Mouse (Mus musculus): ENCODE results near the gene Pkp3.
"Not testable (repeated sequence)": the region's sequence is repeated elsewhere in the genome, so short reads cannot be mapped to it uniquely, and the experiment has no call there.

Pkp3 gene

GRCm38 (mm10) chr7:141077841-141078240 lies at the start of gene Pkp3:
Gene Pkp3, plus strand, starts transcription at chr7:141078218.
- no peak for DNase-seq (ENCODE audit: low read depth, low spot score)

- DNase-seq (ENCODE audit: low read depth, low spot score): no peak
Measured at GRCm38 (mm10) chr7:141028831-141029230, 49.2 kb upstream of the Pkp3 start, which contains the start of gene Gm17387. Gene Gm17387, plus strand, starts transcription at chr7:141029131.

GRCm38 (mm10) chr7:141030390-141030789 lies 47.6 kb upstream of the Pkp3 start:
- no peak for DNase-seq (ENCODE audit: low read depth, low spot score)

- DNase-seq (ENCODE audit: low read depth, low spot score): no peak
Measured at GRCm38 (mm10) chr7:141032458-141033167, 45.4 kb upstream of the Pkp3 start.

- DNase-seq (ENCODE audit: low read depth, low spot score): not testable (repeated sequence)
Measured at GRCm38 (mm10) chr7:141036624-141037023, 41.4 kb upstream of the Pkp3 start.

- DNase-seq (ENCODE audit: low read depth, low spot score): peak; percentile 52
Measured at GRCm38 (mm10) chr7:141038090-141039032, 39.7 kb upstream of the Pkp3 start.

- DNase-seq (ENCODE audit: low read depth, low spot score): no peak
Measured at GRCm38 (mm10) chr7:141039386-141040107, 38.5 kb upstream of the Pkp3 start.

GRCm38 (mm10) chr7:141040867-141041606 lies 37.0 kb upstream of the Pkp3 start:
- no peak for DNase-seq (ENCODE audit: low read depth, low spot score)

- no peak for DNase-seq (ENCODE audit: low read depth, low spot score)
Measured at GRCm38 (mm10) chr7:141041661-141042060, 36.4 kb upstream of the Pkp3 start.

- no peak for DNase-seq (ENCODE audit: low read depth, low spot score)
Measured at GRCm38 (mm10) chr7:141042539-141042938, 35.5 kb upstream of the Pkp3 start.

- no peak for DNase-seq (ENCODE audit: low read depth, low spot score)
Measured at GRCm38 (mm10) chr7:141046931-141047580, 31.0 kb upstream of the Pkp3 start.

GRCm38 (mm10) chr7:141047581-141048225 lies 30.3 kb upstream of the Pkp3 start:
- DNase-seq (ENCODE audit: low read depth, low spot score): no peak

GRCm38 (mm10) chr7:141048226-141049218 lies 29.5 kb upstream of the Pkp3 start:
- DNase-seq (ENCODE audit: low read depth, low spot score): peak; percentile 96

- DNase-seq (ENCODE audit: low read depth, low spot score): peak; percentile 1
Measured at GRCm38 (mm10) chr7:141049326-141049725, 28.7 kb upstream of the Pkp3 start.

- DNase-seq (ENCODE audit: low read depth, low spot score): no peak
Measured at GRCm38 (mm10) chr7:141051060-141051685, 26.8 kb upstream of the Pkp3 start.

GRCm38 (mm10) chr7:141052016-141052415 lies 26.0 kb upstream of the Pkp3 start:
- DNase-seq (ENCODE audit: low read depth, low spot score): no peak

- no peak for DNase-seq (ENCODE audit: low read depth, low spot score)
Measured at GRCm38 (mm10) chr7:141052421-141052820, 25.6 kb upstream of the Pkp3 start.

- DNase-seq (ENCODE audit: low read depth, low spot score): no peak
Measured at GRCm38 (mm10) chr7:141055785-141056184, 22.2 kb upstream of the Pkp3 start.

Data from CD4-positive, CD25-positive, alpha-beta regulatory T cell, adult 2 months (primary cell).